Mouse (Mus musculus): Measurements from ENCODE around the gene Cebpe.

The Cebpe gene

GRCm38 (mm10) chr14:54712074-54712473 lies at the start of gene Cebpe:
Gene Cebpe, minus strand, starts transcription at chr14:54712174.
- no peak for DNase-seq (ENCODE audit: low read depth, low spot score)

GRCm38 (mm10) chr14:54756382-54756781 lies 44.4 kb upstream of the Cebpe start:
- peak; percentile 34 for DNase-seq (ENCODE audit: low read depth, low spot score)

GRCm38 (mm10) chr14:54754602-54755018 lies 42.6 kb upstream of the Cebpe start:
- DNase-seq (ENCODE audit: low read depth, low spot score): peak; percentile 62

GRCm38 (mm10) chr14:54753986-54754601 lies 42.1 kb upstream of the Cebpe start:
- no peak for DNase-seq (ENCODE audit: low read depth, low spot score)

GRCm38 (mm10) chr14:54752938-54753337 lies 41.0 kb upstream of the Cebpe start:
- DNase-seq (ENCODE audit: low read depth, low spot score): no peak

GRCm38 (mm10) chr14:54751768-54752167 lies 39.8 kb upstream of the Cebpe start:
- no peak for DNase-seq (ENCODE audit: low read depth, low spot score)

GRCm38 (mm10) chr14:54749238-54749637 lies 37.3 kb upstream of the Cebpe start:
- DNase-seq (ENCODE audit: low read depth, low spot score): peak; percentile 90

GRCm38 (mm10) chr14:54747942-54748917 lies 36.3 kb upstream of the Cebpe start:
- peak; percentile 86 for DNase-seq (ENCODE audit: low read depth, low spot score)

- no peak for DNase-seq (ENCODE audit: low read depth, low spot score)
These were observed 34.1 kb upstream of the Cebpe start for GRCm38 (mm10) chr14:54746038-54746437.

- DNase-seq (ENCODE audit: low read depth, low spot score): no peak
These were observed 32.5 kb upstream of the Cebpe start for GRCm38 (mm10) chr14:54744473-54744872.

- DNase-seq (ENCODE audit: low read depth, low spot score): peak; percentile 96
These were observed 30.4 kb upstream of the Cebpe start for GRCm38 (mm10) chr14:54742375-54742774.

- no peak for DNase-seq (ENCODE audit: low read depth, low spot score)
These were observed 29.7 kb upstream of the Cebpe start for GRCm38 (mm10) chr14:54741721-54742120.

- DNase-seq (ENCODE audit: low read depth, low spot score): no peak
These were observed 25.7 kb upstream of the Cebpe start for GRCm38 (mm10) chr14:54737634-54738033.

- DNase-seq (ENCODE audit: low read depth, low spot score): no peak
These were observed 24.9 kb upstream of the Cebpe start for GRCm38 (mm10) chr14:54736555-54737552.

- DNase-seq (ENCODE audit: low read depth, low spot score): no peak
These were observed 23.2 kb upstream of the Cebpe start for GRCm38 (mm10) chr14:54735221-54735620.

- no peak for DNase-seq (ENCODE audit: low read depth, low spot score)
These were observed 22.0 kb upstream of the Cebpe start for GRCm38 (mm10) chr14:54734004-54734403.

GRCm38 (mm10) chr14:54732206-54732605 lies 20.2 kb upstream of the Cebpe start:
- no peak for DNase-seq (ENCODE audit: low read depth, low spot score)

GRCm38 (mm10) chr14:54730305-54730704 lies 18.3 kb upstream of the Cebpe start:
- DNase-seq (ENCODE audit: low read depth, low spot score): no peak

GRCm38 (mm10) chr14:54728823-54729653 lies 17.1 kb upstream of the Cebpe start:
- DNase-seq (ENCODE audit: low read depth, low spot score): no peak

GRCm38 (mm10) chr14:54727565-54727964 lies 15.6 kb upstream of the Cebpe start:
- no peak for DNase-seq (ENCODE audit: low read depth, low spot score)

GRCm38 (mm10) chr14:54724049-54724448 lies 12.1 kb upstream of the Cebpe start:
- DNase-seq (ENCODE audit: low read depth, low spot score): no peak
